Mouse (Mus musculus) A20 (cell line): ENCODE measurements around the gene Eml4.
A peak's percentile ranks its signal among the peaks of the same experiment; 100 is the strongest.

Source experiments
- DNase-seq: peaks from one replicate; pipeline ENCODE4 v3.0.0-alpha.2; 2011; ENCODE audit warnings: low read depth, low spot score

The Eml4 gene

DNA sequence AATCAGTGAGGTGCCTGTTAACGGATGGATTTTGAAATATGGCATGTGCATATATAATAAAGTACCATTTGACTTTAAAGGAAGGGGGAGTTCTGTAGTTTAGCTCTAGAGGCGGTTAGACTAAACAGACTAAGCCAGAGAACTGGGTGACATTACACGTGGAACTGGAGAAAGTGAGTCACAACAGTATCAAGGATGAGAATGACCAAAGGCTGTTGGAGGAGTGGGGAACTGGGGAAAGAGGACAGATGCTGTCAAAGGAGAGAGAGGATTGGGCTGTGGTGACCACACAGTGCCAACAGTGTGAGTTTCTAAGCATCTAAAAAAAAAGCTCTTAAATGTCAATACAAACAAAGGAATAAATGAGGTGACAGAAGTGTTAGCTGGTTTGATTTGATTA lies 29.1 kb downstream of the Eml4 start:
- DNase-seq: no peak

DNA sequence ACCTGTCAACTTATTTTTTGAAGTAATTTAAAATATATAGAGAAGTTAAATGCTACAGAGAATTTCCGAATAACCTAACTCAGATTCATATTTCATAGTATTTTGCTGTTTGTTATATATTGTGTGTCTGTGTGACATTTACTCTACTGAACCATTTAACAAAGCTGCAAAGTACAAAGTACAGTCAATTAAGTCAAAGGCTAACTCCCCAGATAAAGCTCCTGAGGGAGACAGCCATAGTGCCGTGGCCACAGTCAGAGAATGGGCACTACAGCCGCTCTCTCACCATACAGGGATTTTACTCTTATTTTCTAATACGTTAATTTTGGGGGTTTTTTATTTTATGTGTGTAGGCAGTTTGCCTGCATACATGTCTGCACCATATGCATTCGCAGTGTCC lies 32.0 kb downstream of the Eml4 start:
- no peak for DNase-seq

DNA sequence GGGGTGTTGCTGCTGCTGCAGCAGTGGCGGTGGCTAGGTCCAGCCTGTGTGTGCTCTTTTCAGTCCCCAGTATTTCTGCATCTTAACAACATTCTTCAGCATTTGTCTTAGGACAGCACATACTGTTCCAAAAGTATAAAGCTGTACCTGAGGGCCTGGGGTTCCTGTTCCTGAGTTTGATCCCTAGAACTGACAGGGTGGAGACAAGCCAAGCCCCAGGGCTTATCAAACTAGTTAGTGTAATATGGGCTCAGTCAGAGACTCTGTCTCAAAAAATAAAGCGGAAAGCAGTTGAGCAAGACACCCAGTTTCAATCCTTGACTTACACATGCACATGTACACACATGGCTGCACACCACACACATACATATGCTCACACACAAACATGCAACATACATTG lies 34.2 kb downstream of the Eml4 start:
- no peak for DNase-seq

DNA sequence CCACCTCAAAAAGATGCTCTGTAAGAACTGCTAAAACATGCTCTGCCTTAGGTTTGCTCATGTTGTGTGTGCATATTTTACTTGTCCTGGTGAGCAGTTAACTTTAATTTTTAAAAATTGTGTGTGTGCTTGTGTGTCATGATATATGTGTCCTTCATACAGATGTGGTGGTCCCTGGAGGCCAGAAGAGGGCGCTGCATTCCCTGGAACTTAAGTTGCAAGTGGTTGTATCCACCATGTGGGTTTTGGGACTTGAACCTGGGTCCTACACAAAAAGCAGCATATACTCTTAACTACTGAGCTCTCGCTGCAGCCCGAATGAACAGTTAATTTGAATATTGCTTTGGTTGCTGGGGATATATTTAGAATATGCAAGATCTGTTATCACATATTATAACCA lies 36.4 kb downstream of the Eml4 start:
- DNase-seq: peak; percentile 61

DNA sequence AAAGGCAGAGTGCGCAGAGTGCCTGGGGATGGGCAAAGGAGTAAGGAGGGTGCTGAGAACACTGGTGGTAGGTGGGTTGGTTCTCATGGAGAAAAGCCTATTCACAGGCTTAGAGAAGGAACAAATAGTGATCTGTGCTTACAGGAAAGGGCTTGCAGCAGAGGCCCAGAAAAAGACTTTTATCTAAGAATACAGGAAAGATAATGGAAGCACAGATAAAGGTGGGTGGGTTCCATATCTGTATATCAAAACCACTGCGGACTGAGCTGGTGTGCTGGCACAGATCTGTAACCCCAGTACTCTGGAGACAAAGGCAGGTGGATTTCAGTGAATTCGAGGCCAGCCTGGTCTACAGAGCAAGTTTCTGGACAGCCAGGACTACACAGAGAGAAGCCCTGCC lies 43.3 kb downstream of the Eml4 start:
- DNase-seq: no peak

DNA sequence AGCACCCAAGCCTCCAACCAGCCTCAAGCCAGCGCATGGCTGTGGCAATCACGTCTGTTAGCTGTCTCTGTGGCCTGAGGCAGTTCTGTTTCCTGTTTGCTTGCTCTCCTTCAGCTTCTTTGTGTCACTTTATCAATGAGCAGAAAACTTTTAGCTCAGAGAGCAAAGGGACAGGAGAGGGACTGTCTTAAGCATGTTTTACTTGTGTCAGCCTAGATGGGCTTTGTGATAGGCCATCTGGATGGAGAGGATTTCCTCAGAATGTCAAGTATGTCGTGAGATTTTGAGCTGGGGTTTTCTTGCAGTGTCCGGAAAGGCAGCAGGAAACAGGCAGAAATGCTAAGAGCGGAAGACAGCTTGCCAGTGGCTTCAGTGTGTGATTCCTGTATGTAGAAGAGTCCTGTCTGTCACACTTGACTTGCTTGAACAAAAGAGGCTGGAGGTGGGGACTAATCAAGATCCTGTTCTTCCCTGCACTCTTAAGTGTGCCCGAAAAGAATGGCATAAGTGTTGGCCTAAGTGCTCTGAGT lies 46.9 kb downstream of the Eml4 start:
- DNase-seq: peak; percentile 87

DNA sequence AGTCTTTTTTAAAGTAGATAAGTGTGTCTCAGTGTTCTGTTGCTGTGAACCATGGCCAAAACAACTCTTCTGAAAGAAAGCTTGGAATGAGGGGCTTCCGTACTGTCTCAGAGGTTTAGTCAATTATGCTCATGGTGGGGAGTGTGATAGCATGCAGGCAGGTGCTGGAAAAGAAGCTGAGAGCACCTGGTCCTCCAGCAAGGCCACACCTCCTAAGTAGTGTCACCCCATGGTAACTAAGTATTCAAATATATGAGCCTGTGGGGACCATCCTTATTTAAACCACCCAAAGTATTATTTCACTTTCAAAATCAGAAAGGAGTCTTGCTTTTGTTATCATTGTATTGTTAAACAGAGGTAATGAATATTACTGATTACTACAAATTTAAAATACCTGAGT lies 48.0 kb downstream of the Eml4 start:
- DNase-seq: peak; percentile 82

DNA sequence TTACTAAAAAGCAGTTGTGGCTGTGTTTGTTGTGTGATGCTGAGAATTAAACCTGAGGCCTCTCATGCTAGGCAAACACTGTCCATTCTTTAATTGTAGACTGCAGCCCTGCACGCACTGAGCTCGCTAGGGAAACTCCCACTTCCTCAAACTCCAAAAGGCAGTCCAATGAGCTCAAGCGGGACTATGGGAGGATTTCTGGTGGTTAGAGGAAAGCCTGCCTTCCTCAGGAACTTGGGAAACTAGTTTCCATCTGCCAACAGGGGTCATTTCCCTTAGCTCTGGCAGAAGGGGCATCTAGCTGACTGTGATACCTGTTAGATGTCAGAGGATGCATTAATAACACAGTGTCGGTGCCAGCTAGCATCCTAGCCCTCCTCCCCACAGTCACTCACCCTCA lies 79.9 kb downstream of the Eml4 start:
- no peak for DNase-seq

DNA sequence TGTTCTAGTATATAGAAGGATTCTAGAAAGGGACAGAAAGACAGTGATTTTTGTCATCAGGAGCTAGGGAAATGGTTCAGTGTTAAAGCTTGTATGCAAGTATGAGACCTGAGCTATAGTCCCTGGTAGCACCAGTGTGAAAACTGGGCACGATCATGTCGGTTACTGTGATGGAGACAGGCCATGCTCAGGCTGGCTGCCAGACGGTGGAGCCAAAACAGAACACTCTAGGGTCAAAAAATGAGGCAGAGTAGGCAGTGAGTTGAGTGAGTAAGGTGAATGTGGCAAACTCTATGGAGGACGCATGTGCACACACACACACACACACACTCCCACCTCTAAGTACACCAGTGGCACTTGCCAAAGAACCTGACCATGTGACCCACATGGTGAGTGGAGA lies 92.7 kb downstream of the Eml4 start:
- DNase-seq: no peak

DNA sequence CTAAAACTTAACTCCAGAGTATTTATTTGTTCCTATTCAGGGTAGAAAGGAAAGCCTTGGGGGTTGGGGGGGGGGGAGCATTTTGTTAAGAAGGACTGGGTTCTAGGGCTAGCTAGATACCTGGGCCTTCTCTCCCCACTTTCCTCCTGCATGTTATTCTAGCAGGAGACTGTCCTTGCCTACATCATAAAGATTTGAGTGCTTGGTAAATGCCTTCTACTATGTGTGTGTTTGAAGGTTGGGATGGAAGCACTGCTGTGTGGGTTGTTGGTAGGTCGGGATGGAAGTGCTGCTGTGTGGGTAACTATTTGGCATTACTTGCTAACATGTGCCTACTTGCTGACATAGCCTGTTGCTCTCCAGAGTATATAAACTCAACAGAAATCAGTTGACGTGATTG lies 98.9 kb downstream of the Eml4 start:
- DNase-seq: no peak

DNA sequence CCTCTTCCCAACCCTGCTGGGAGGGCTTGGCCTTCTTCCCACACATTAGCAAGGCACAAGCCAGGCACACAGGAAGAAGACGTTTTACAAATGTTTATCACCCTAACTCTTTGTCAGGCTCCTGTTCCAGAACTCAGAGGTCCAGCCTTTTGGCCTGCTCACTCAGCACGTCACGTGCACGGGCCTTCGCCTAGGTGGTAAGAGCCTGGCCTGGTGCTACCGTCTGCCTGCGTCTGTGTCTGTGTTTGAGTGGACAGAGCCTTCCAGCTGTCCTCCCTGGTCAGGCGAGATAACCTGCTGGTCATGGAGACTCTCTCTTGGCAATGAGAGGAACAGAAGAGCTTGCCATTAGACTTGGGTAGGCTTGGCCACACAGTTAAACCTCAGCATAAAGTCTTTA lies 100.6 kb downstream of the Eml4 start:
- DNase-seq: no peak

DNA sequence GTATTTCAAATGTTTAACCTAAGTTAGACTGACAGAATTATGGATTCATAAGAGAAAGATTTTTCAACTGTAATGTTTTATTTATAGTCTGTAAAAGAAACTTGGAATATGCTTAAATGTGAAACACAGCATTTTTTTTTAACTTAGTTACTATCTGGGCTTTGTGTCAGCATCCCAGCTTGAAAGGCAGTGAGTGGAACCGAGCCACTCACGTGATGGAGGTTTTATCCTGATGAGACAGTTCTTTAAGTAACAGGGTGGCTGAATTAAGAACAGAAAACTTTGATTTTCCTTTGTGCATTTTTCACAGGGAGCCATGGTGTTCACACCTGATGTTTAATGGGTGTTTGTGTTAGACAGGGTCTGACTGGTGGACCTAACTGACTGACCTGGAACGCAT lies 101.1 kb downstream of the Eml4 start:
- no peak for DNase-seq

DNA sequence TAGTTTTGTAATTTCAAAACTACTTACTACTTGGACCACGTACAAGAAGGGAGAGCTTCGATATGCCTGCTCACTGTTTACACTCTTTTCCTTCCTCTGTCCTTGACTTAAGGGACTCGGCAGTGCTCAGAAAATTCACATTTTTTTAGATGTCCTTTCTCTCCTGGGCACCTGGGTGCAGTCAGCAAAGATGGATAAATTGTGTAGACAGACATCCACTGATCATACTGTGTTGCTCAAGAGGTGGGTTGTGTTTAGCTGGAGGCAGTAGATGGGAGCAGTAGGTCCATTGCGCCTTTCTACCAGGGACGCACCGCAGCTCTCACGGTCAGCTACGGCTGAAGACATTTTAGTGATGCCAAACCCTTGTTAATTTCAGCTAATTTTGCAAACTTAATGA lies 101.7 kb downstream of the Eml4 start:
- DNase-seq: no peak

DNA sequence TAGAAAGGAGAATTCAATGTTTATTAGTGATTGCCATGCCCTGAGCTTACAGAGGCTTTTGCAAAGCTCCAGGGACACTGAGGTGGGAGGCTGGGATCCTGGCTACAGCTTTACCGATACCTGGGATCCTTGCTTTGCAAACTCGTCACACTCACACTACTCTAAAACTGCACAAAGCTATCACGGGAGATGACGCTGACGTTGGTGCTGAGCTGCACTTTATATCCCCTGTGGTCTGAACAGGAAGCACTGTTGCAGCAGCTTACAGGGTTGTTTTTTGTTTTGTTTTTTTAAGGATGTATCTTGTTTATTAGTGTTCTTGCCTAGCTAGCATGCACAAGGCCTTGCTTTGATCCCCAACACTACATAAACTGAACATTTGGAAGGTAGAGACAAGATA lies 102.9 kb downstream of the Eml4 start:
- DNase-seq: no peak

DNA sequence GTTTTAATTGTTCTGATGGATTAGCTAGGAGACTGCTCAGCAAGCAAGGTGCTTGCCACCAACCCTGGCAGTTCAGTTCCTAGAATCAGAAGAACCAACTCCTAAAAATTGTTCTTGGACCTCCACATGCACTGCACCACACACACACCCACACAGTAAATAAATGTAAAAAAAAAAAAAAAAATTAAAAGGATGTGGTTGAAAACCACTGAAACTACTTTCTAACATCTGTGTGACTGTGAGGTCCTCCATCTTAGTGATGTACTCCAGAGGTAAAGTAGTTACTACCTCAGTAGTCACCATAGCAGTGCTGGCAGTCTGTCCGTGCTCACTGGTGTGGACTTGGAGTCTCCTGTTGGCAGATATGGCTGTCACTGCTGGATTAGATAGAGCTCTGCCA lies 106.5 kb downstream of the Eml4 start:
- no peak for DNase-seq

DNA sequence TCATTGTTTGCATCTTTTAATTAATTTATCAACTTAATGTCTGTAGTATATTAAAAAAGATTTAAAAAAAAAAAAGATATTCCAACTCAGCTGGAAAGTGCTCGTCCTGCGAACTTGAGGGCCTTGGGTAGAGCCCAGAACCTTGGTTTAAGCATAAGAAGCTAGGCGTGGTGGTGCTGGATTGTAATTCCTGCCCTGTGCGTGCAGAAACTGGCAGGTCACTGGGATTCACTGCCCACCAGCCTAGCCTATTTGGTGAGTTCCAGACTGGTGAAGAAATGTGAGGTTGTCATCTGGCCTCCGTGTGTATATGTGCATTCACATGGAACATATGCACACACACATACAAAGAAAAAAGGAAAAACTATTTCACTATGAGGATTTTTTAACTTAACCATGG lies 115.2 kb downstream of the Eml4 start:
- no peak for DNase-seq

DNA sequence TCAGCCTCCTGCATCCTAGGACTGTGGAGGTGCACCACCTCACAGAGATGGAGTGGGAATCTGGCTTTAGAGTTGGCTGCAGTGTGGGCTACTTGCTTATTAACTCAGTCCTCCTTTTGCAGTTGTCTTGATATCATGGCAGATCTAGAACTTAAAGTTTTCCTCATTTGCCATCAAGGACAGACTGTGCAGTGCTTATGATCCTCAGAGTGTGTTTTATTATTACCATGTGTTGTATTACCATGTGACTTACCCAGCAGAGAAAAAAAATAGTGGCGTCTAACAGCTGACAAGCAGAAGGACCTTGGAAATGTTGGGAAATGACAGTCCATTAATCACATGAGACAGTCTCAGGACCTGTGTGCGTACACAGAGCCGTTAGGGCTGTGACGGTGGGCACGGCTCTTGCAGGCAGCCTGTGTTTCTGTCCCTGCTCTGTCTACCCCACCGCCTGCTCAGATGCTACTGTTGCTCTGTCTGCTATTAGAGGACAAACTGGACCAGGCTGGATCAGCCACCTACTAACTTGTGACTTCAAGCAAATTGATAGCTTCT lies 116.0 kb downstream of the Eml4 start:
- DNase-seq: no peak

DNA sequence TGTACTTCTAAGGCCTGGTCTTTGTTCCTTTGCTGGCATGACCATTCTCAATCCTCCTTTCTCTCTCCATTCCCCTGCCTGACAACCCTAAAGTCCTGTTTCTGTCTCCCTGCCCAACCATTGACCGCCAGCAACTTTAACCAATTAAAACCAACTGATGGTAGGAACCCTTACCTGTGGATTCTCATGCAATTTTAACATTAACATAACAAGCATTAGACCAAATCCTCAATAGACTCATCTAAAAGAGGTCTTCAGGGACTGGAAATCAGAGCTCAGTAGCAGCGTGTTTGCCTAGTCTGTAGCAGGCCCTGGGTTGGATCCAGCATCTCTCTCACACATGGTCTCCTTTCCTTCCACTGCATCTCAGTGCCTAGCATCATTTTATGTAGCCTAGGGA lies 118.9 kb downstream of the Eml4 start:
- DNase-seq: no peak

DNA sequence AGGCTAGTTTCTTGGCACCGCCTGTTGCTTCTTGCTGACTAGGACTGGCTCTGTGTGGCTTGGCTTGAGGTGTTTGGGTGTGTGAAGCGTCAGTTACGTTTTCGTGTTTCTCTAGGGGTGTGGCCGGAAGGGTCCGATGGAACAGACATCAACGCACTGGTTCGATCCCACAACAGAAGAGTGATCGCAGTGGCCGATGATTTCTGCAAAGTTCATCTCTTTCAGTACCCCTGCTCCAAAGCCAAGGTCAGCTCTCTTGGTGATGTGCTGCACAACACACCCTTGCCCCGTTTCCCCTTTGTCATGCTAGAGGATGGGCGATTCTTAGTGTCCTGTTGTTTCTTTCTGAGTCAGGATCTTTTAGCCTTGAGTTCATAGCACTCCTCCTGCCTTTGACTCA lies 126.4 kb downstream of the Eml4 start:
- no peak for DNase-seq

DNA sequence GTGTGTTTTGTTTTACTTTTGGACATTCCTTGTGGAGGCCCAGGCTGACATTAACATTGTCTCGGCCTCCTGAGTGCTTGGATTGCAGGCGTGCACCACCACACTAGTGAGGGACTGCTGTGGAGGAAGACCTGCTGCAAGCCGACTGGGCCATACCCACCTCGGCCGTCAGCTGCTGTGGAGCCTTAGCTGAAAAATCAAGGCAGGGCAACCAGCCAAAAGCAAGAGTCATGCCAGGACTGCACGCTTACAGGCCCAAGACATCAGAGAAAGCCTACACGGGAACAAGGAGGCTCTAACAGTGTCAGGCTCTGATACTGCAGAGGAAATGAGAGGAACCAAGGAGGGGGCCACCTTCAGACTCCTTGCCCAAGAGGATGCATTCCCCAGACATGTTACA lies 130.8 kb downstream of the Eml4 start:
- DNase-seq: no peak

DNA sequence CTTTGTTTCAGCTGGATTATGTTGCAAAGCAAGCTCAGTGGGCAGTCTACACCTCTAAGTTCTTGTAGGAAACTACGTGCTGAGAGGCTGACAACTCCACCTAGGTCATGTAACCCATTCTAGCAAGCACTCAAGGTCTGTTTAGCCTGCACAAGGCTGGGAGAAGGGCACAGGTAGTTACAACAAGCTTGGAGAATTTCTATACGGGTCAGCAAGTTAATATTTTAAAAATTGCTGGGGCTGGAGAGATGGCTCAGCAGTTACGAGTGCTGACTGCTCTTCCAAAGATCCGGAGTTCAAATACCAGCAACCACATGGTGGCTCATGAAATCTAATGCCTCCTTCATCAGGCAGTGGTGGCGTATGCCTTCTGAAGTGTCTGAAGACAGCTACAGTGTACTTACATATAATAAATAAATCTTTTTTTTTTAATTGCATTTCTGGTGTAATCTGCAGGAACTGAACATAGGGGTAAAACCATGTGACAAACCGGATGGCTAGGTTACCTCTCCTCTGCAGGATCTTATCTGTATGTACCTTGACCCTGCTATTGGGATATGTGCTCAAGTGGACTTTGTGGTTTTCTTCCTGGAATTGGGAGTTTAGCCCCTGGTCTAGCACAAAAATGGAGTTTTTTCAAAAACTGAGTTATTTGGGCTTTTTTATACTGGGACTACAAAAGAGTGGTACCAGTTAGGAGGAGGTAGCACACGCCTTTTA lies 132.2 kb downstream of the Eml4 start:
- peak; percentile 30 for DNase-seq

DNA sequence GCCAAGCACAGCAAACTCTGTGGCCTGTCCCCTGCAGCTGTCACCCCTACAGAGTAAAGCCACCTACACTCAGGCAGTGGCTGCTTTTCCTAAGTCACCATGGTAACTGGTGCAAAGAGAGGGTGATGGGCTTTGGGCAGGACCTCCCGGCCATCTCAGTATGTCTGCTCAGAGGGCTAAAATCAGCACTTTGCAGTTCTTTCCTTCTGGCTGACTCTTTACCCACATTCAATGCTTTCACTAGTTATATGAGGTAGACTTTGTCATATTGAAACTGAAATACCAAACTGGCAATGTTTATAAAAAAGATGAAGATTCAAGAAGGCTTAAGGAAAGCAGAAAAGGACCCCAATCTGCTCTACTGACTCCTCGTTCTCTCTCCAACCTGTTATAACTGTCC lies 133.1 kb downstream of the Eml4 start:
- DNase-seq: peak; percentile 71

DNA sequence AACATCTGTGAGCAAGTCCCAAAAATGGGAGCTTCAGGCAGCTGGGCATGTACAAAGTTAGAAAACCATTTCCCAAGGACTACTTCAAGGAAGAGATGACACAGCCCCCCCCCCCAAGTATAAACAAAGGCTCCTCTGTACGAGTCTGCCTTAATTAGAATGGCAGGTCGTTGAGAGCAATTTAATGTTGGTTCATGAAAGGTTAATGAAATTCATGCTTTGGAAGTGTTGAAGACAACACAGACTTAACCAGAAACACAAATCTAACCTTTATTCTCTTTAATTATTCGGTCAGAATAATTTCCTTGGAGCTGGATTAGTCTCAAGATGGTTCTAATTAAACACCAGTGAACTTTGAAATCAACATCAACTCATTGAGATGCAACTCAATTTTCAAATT lies 137.0 kb downstream of the Eml4 start:
- no peak for DNase-seq

DNA sequence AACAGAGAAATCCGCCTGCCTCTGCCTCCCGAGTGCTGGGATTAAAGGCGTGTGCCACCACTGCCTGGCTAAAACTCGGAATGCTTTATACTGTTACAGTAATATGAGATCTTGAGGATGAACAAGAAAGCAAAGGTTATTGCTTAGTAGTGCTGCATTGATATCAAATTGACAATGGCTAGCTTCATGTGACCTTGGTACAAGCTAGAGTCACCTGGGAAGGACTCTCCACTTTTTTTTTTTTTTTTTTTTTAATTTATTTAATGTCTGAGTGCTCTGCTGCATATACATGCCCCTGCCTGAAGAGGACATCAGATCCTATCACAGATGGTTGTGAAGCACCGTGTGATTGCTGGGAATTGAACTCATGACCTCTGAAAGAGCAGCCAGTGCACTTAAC lies 148.2 kb downstream of the Eml4 start:
- DNase-seq: no peak
